Mouse (Mus musculus): ENCODE data around the gene 4930432M17Rik. TPM values are rescaled to one million over a fixed set of nuclear protein-coding genes. Genes with fewer than 3 reads are reported as not detected.

Gene 4930432M17Rik
- polyA plus RNA-seq, 1 experiment from 2014 or later = not detected

GRCm38 (mm10) chr3:121729678-121730077, 59.1 kb downstream of the 4930432M17Rik start:
- 90% methylated on average over 4 of the region's 4 CpGs for WGBS
- Histone ChIP-seq H3K9me3 (no peaks in the 10 kb centered on the region), H3K4me1 (replicated peaks) (peaks cover 5% of the 10 kb centered on the region), H3K4me2 (no peak overlapping the region), H3K27me3 (0 out of 2 replicates have a peak, but pooled peaks cover 6% of the 10 kb centered on the region), H3K36me3 (peaks cover 6% of the 10 kb centered on the region; the same call in 1 of the 2 replicates), H3K27ac (replicated peaks) (no peak overlapping the region), H3K9ac (no peak overlapping the region), H3K4me3 (no peak overlapping the region)
- ATAC-seq (ENCODE audit: low read depth) = no peak

Other genes starting within 250 kb of the 4930432M17Rik start
- gene Cnn3, start 244.3 kb upstream of the 4930432M17Rik start, polyA plus RNA-seq (2015; fragmentation: Nextera tagmentation; extraction: Ambion mirVana) = 643 and 747 TPM in 2 replicates
- gene Slc44a3, start 138.4 kb upstream of the 4930432M17Rik start, polyA plus RNA-seq (2015; fragmentation: Nextera tagmentation; extraction: Ambion mirVana) = 0.73 and 0.77 TPM in 2 replicates
- 4.4 and 4.5 TPM in 2 replicates for gene F3, start 52.8 kb downstream of the 4930432M17Rik start, polyA plus RNA-seq (2015; fragmentation: Nextera tagmentation; extraction: Ambion mirVana)
- gene Abcd3, start 144.5 kb downstream of the 4930432M17Rik start, polyA plus RNA-seq (2015; fragmentation: Nextera tagmentation; extraction: Ambion mirVana) = 63.2 and 75.3 TPM in 2 replicates